Mouse (Mus musculus): ENCODE measurements at regions not wholly inside any gene's neighbourhood (a gene's known extent, or its start where the extent isn't known, plus 50 kb on each side); places are given as distances from the start of the nearest gene placed in this dataset.

GRCm38 (mm10) chr13:54877656-54878055 is 71.6 kb upstream of the Unc5a start:
- Histone ChIP-seq H3K4me3 (ENCODE audit: insufficient read depth, low read length) (no peak overlapping the region), H3K4me1 (ENCODE audit: control insufficient read depth, insufficient read depth, low read length) (peaks cover 10% of the 10 kb centered on the region), H3K27ac (ENCODE audit: insufficient read depth, low read length) (0 out of 2 replicates have a peak overlapping the region, but pooled peaks have one; percentile 2)
- TF ChIP-seq CTCF (IDR thresholded peaks at IDR 0.05; ENCODE audit: extremely low read depth, insufficient read depth, low read length): no peak
- TF ChIP-seq POLR2A (IDR thresholded peaks at IDR 0.05; ENCODE audit: extremely low read depth, insufficient read depth, low read length): no peak

DNA sequence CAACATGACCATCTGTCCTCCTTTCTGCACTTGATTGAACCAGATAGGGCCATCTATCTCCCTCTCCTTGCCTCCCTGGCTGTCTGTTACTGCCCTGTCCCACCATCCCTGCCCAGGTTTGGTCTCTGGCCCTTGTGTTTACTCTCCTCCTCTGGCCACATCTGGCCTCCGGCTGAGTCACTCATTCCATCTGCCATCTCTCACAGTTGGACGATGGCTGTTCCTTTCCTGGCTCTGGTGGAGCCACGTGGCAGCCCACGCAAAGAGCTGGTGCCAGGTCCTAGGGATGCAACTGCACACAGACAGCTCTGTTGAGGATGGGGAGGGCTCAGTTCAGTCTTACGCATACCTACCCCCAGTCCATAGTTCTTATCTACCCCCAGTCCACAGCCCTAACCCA is 69.9 kb upstream of the Unc5a start:
- peaks cover 11% of the 10 kb centered on the region for H3K4me1 ChIP-seq (ENCODE audit: control insufficient read depth, insufficient read depth, low read length)
- no peak overlapping the region for H3K27ac ChIP-seq (ENCODE audit: insufficient read depth, low read length)
- no peak overlapping the region for H3K4me3 ChIP-seq (ENCODE audit: insufficient read depth, low read length)
- TF ChIP-seq CTCF (IDR thresholded peaks at IDR 0.05; ENCODE audit: extremely low read depth, insufficient read depth, low read length) (no peak), POLR2A (IDR thresholded peaks at IDR 0.05; ENCODE audit: extremely low read depth, insufficient read depth, low read length) (no peak)

- TF ChIP-seq CTCF (IDR thresholded peaks at IDR 0.05; ENCODE audit: extremely low read depth, insufficient read depth, low read length) (no peak), POLR2A (IDR thresholded peaks at IDR 0.05; ENCODE audit: extremely low read depth, insufficient read depth, low read length) (no peak)
- Histone ChIP-seq H3K4me3 (ENCODE audit: insufficient read depth, low read length) (no peak overlapping the region), H3K4me1 (ENCODE audit: control insufficient read depth, insufficient read depth, low read length) (peaks cover 12% of the 10 kb centered on the region), H3K27ac (ENCODE audit: insufficient read depth, low read length) (no peak overlapping the region)
Measured at GRCm38 (mm10) chr13:54880204-54880603, 69.0 kb upstream of the Unc5a start.

GRCm38 (mm10) chr13:54882781-54883180 is 66.4 kb upstream of the Unc5a start:
- Histone ChIP-seq H3K4me1 (ENCODE audit: control insufficient read depth, insufficient read depth, low read length) (peaks cover 10% of the 10 kb centered on the region), H3K27ac (ENCODE audit: insufficient read depth, low read length) (no peak overlapping the region), H3K4me3 (ENCODE audit: insufficient read depth, low read length) (no peak overlapping the region)
- no peak for TF ChIP-seq POLR2A (IDR thresholded peaks at IDR 0.05; ENCODE audit: extremely low read depth, insufficient read depth, low read length)
- no peak for TF ChIP-seq CTCF (IDR thresholded peaks at IDR 0.05; ENCODE audit: extremely low read depth, insufficient read depth, low read length)

- Histone ChIP-seq H3K27ac (ENCODE audit: insufficient read depth, low read length) (no peak overlapping the region), H3K4me3 (ENCODE audit: insufficient read depth, low read length) (no peak overlapping the region), H3K4me1 (ENCODE audit: control insufficient read depth, insufficient read depth, low read length) (peaks cover 8% of the 10 kb centered on the region)
- TF ChIP-seq POLR2A (IDR thresholded peaks at IDR 0.05; ENCODE audit: extremely low read depth, insufficient read depth, low read length) (no peak), CTCF (IDR thresholded peaks at IDR 0.05; ENCODE audit: extremely low read depth, insufficient read depth, low read length) (no peak)
Measured at GRCm38 (mm10) chr13:54883748-54884708, 65.2 kb upstream of the Unc5a start.

- peaks cover 4% of the 10 kb centered on the region for H3K4me1 ChIP-seq (ENCODE audit: control insufficient read depth, insufficient read depth, low read length)
- no peak overlapping the region for H3K4me3 ChIP-seq (ENCODE audit: insufficient read depth, low read length)
- no peak for TF ChIP-seq POLR2A (IDR thresholded peaks at IDR 0.05; ENCODE audit: extremely low read depth, insufficient read depth, low read length)
- TF ChIP-seq CTCF (IDR thresholded peaks at IDR 0.05; ENCODE audit: extremely low read depth, insufficient read depth, low read length): no peak
- H3K27ac ChIP-seq (ENCODE audit: insufficient read depth, low read length): no peak overlapping the region
Measured at GRCm38 (mm10) chr13:54884709-54885460, 64.3 kb upstream of the Unc5a start.

DNA sequence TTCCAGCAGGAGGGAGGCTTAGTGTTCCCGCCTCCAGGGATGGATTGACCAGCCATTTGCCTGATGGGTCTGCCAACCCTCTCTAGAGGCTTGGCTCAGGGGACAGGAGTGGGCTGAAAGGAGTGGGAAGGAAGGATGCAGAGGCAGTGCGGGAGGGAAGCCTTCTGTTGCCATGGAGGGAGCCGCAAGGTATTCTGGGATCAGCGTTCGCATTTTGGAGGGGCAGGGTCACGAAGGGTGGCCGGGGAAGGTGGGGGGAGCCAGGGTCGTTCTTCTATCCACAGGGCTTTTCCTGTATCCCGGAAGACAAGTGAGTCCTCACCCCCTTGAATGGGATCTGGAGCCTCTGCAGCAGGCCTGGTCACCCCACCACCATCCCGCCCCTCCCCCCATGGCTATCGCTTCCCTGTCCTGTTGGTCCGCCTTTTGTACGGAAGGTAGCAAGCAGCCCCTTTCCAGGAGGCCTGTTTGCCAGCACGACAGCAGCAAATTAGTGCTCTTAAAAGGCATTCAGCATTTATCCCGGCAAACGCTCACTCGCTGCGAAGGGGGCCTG is 61.8 kb upstream of the Unc5a start:
- TF ChIP-seq POLR2A (IDR thresholded peaks at IDR 0.05; ENCODE audit: extremely low read depth, insufficient read depth, low read length) (no peak), CTCF (IDR thresholded peaks at IDR 0.05; ENCODE audit: extremely low read depth, insufficient read depth, low read length) (no peak)
- Histone ChIP-seq H3K4me1 (ENCODE audit: control insufficient read depth, insufficient read depth, low read length) (peaks cover 4% of the 10 kb centered on the region), H3K4me3 (ENCODE audit: insufficient read depth, low read length) (peak overlapping the region; percentile 35), H3K27ac (ENCODE audit: insufficient read depth, low read length) (peak overlapping the region; percentile 21; the same call in 1 of the 2 replicates)

- 0 out of 2 replicates have a peak overlapping the region, but pooled peaks have one; percentile 21 for H3K27ac ChIP-seq (ENCODE audit: insufficient read depth, low read length)
- H3K4me1 ChIP-seq (ENCODE audit: control insufficient read depth, insufficient read depth, low read length): peaks cover 4% of the 10 kb centered on the region
- peak overlapping the region; percentile 35 for H3K4me3 ChIP-seq (ENCODE audit: insufficient read depth, low read length)
- no peak for TF ChIP-seq POLR2A (IDR thresholded peaks at IDR 0.05; ENCODE audit: extremely low read depth, insufficient read depth, low read length)
- TF ChIP-seq CTCF (IDR thresholded peaks at IDR 0.05; ENCODE audit: extremely low read depth, insufficient read depth, low read length): no peak
Measured at GRCm38 (mm10) chr13:54888021-54888420, 61.2 kb upstream of the Unc5a start.

GRCm38 (mm10) chr13:54889684-54890399 is 59.4 kb upstream of the Unc5a start:
- peaks cover 3% of the 10 kb centered on the region for H3K4me1 ChIP-seq (ENCODE audit: control insufficient read depth, insufficient read depth, low read length)
- no peak for TF ChIP-seq CTCF (IDR thresholded peaks at IDR 0.05; ENCODE audit: extremely low read depth, insufficient read depth, low read length)
- TF ChIP-seq POLR2A (IDR thresholded peaks at IDR 0.05; ENCODE audit: extremely low read depth, insufficient read depth, low read length): no peak
- H3K4me3 ChIP-seq (ENCODE audit: insufficient read depth, low read length): no peak overlapping the region
- no peak overlapping the region for H3K27ac ChIP-seq (ENCODE audit: insufficient read depth, low read length)

Data from cortical plate, adult 2 months (tissue).